Mouse (Mus musculus) urinary bladder, postnatal 25 days (tissue): ENCODE measurements at regions not wholly inside any gene's neighbourhood (a gene's known extent, or its start where the extent isn't known, plus 50 kb on each side); places are given as distances from the start of the nearest gene placed in this dataset.

ENCODE experiments used
- DNase-seq: peaks from one replicate; pipeline ENCODE4 v3.0.0; 2022; ENCODE audit warnings: low spot score

DNA sequence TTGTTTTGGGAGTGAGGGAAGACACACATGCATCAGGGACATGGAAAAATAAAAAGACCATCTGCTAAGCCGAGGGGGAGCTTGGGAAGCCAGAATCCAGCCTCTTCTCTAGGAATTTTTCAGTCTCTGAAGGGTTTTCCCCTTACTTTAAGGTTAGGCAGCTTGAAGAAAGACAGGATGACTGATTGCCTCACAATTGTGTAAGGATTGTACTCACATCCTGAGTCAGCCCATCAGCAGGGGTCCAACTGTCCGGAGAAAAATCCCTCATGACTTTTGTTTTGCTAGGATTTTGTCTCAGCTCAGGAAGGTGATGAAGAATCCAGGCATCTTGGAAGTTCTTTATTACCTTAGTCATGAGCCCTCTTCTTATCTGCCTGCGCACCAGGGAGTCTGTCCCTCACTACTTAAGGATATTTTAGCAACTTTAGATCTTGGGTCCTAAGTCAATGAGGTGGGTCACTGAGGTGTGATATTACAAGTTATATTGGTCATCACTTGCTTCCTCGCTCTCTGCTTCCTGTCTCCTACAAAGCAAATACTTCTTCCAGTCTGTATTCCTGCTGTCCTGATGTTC, 65.8 kb upstream of the Bmp2k start:
- DNase-seq = no peak

DNA sequence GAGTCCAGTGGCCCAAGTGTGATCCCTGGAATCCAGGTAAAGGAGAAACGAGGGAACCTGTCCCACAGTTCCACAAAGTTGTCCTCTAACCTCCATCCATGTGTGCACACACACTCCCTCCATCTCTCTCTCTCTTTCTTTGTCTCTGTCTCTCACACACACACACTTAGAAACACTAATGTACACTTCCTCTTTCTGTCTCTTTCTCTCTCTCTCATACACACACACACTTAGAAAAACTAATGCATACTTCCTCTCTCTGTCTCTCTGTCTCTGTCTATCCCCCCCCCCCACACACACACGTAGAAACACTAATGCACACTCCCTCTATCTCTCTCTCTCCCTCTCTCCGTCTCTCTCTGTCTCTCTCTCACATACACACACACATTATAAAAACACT, 61.2 kb upstream of the Bmp2k start:
- DNase-seq = no peak

DNA sequence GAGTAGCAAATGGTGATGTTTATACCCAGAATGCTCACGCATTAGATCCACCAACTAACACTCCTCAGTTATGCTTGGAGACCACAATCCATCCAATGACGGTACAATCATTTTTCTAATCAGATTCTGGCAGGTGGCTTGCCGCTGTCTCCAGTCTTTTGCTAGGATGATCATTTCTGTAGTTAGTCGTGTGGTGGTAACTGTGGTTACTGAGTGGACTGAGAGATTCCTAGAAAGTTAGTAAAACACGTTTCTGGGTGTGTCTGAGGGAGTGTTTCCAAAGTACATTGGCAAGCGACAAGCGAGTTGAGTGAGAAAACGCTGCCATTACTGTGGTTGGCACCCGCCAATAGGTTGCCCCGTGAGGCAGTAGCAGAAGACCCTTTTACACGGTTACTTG, 58.8 kb upstream of the Bmp2k start:
- DNase-seq = no peak

DNA sequence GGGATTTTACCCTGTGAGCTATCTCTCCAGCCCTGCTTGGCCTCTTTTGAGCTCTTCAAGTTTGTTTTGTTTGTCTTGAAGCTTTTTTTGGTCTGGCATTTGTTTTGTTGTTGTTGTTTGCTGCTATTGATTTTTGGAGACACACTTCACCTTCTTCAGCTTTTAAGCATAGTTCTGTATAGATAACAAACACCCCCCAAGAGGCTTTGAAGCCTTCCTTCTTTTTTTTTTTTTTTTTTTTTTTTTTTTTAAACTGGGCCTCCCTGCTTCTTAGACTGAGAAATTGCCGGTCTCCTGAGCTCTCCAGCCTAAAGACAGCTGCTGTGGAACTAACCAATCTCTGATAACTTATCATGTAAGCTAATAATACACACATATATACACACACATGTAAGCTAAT, 58.2 kb upstream of the Bmp2k start:
- DNase-seq = no peak

DNA sequence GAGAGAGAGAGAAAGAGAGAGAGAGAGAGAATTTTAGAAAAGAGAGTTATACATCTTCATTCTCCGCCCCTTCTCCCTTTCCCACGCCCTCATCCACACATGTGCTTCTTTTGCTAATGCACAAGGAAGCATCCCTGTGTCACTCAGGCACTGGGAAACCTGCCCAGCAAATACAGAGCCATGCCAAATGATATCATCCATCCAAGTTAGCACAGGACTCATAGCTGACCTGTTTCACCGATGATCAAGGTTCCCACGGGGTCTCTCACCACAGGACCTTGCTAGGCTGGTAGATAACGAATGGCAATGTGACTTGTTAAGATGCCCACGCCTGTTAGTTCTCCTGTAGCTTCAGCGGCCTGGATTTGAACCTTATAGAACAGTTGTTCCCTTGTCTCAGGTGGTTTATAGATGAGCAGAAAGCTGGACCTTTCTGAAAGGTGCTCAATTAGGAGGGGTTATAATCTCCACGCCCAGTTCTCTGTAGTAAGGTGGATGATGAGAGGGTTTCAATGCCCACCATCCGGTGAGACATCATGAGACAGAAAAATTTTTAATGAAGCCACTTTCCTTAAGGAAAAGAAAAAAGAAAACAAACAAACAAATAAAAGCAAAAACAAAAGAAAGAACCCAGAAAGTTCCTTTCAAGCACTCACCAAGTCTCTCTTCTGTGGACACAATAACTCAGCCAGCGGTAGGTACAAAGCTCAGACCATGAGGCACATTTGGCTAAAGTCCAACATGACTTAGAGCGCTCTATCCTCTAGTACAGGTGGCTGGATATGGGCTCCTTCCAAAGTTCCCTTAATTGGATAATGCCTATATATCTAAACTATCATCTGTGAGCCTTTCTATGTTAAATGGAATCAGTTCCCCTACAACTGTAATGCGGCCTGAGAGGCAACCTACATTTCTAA, 57.1 kb upstream of the Bmp2k start:
- DNase-seq = no peak

DNA sequence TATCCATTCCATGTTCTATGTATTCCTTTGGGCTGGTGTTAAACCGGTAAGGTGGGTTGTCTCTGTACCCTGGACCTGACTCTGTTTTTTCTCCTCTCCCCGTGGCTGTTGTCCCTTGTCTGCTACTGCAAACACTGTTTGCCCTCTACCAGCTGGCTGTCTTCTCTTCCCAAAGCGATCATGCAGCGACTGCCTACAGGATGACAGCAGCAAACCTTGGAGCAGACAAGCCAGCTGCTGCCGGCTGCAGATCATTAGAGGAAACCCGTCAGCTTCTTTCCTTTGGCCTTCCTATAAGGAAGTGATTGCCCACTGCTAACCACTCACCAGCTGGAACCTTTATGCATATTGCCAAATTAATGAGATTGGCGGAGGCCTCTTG, 56.4 kb upstream of the Bmp2k start:
- DNase-seq = no peak

DNA sequence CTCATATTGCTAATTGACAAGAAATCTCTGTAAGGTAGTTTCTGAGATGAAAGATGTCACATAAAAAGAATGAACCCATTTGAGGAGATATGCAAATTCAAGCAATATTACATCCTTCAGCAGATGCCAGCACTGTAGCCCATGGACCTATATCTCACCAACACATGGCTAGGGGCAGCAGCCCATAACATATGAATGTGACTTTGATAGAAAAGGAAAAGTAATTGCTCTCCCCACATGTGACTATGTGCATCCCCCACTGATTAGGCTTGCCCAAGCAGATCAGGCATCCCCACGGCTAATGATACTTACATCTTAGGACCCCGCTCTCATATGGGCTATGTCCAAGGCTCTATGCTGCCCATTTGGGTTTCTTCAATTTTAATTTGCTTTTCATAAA, 56.0 kb upstream of the Bmp2k start:
- DNase-seq = no peak
